Mouse (Mus musculus) common myeloid progenitor, adult 5-6 weeks (primary cell): Measurements from ENCODE around the gene Mex3a. TPM values are rescaled to one million over a fixed set of nuclear protein-coding genes. Genes with fewer than 3 reads are reported as not detected.
"Not testable (repeated sequence)": the region's sequence is repeated elsewhere in the genome, so short reads cannot be mapped to it uniquely, and the experiment has no call there.

Experiments used
- ATAC-seq: replicated peaks from 2 replicates; pipeline ENCODE4 v1.8.0; 2016; ENCODE audit warnings: low read depth, mild to moderate bottlenecking, moderate TSS enrichment, inconsistent platforms; ENCODE audit not compliant: poor library complexity, severe bottlenecking
- total RNA-seq: library from RNA; stranded (forward); fragments of 200-1000, 187-1606 nt; gene quantifications from 2 replicates; pipeline ENCODE4 v1.2.3, GENCODE M21; 2017

The Mex3a gene
- total RNA-seq, 1 experiment from 2014 or later, result 9.6 TPM

GRCm38 (mm10) chr3:88561989-88562388 lies 29.8 kb downstream of the Mex3a start:
- ATAC-seq, result no peak

- no peak for ATAC-seq
Observed at GRCm38 (mm10) chr3:88563442-88563841, 31.2 kb downstream of the Mex3a start.

- ATAC-seq, result no peak
Observed at GRCm38 (mm10) chr3:88563966-88564365, 31.8 kb downstream of the Mex3a start.

GRCm38 (mm10) chr3:88566116-88566515 lies 33.9 kb downstream of the Mex3a start:
- ATAC-seq, result no peak

GRCm38 (mm10) chr3:88566536-88567061 lies 34.4 kb downstream of the Mex3a start:
- ATAC-seq, result no peak

GRCm38 (mm10) chr3:88567892-88568291 lies 35.7 kb downstream of the Mex3a start:
- ATAC-seq, result no peak

- no peak for ATAC-seq
Observed at GRCm38 (mm10) chr3:88568615-88569014, 36.4 kb downstream of the Mex3a start.

GRCm38 (mm10) chr3:88569093-88569492 lies 36.9 kb downstream of the Mex3a start:
- ATAC-seq, result no peak

- no peak for ATAC-seq
Observed at GRCm38 (mm10) chr3:88569694-88570093, 37.5 kb downstream of the Mex3a start.

GRCm38 (mm10) chr3:88570341-88570740 lies 38.1 kb downstream of the Mex3a start:
- no peak for ATAC-seq

GRCm38 (mm10) chr3:88571856-88572255 lies 39.7 kb downstream of the Mex3a start:
- no peak for ATAC-seq

- no peak for ATAC-seq
Observed at GRCm38 (mm10) chr3:88572835-88573234, 40.6 kb downstream of the Mex3a start.

GRCm38 (mm10) chr3:88573810-88574209 lies 41.6 kb downstream of the Mex3a start:
- no peak for ATAC-seq

GRCm38 (mm10) chr3:88575540-88575939 lies 43.3 kb downstream of the Mex3a start, which contains the start of gene Ssr2:
TSS of gene Ssr2 (plus strand) at chr3:88575876.
- ATAC-seq, result no peak

GRCm38 (mm10) chr3:88577846-88578245 lies 45.7 kb downstream of the Mex3a start:
- not testable (repeated sequence) for ATAC-seq

- ATAC-seq, result no peak
Observed at GRCm38 (mm10) chr3:88578498-88579424, 46.6 kb downstream of the Mex3a start.

- ATAC-seq, result peak; percentile 94
Observed at GRCm38 (mm10) chr3:88579454-88580117, 47.4 kb downstream of the Mex3a start.

GRCm38 (mm10) chr3:88585769-88586168 lies 53.6 kb downstream of the Mex3a start:
- no peak for ATAC-seq

- ATAC-seq, result no peak
Observed at GRCm38 (mm10) chr3:88586640-88587039, 54.4 kb downstream of the Mex3a start.

- no peak for ATAC-seq
Observed at GRCm38 (mm10) chr3:88590246-88590645, 58.1 kb downstream of the Mex3a start.
